Comparison of ENCODE assay signal across 27 mouse cellular contexts in the genomic region with DNA sequence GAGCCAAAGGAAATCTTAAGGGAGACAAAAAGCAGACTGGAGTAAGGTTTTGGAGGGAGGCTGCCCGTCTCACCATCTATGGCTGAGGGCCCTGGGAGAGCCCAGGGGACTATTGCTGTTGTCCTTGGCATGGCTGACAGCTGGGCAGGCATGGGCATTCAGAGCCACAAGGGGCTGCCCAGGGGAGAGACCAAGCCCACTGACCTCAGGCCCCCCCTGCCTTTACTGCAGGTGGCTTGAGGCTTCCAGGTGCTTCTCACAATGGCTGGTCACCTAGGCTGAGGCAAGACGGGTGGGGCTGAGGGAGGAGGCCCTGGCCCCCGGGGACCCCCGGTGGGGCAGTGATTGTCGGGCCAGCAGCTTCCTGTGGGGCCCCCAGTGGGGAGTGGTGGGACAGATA. TPM values are rescaled to one million over a fixed set of nuclear protein-coding genes. Genes with fewer than 3 reads are reported as not detected.
DNase-seq lines count a peak whose midpoint lies in the region; ATAC-seq lines count a peak whose summit lies in the region.
"Had no signal": no experiment of that assay in that cellular context is flagged by ENCODE, and none has a peak within 500 bp of the region (broad histone marks: within the 10 kb centered on the region; RNA-seq: fewer than 3 reads in every experiment).

No protein-coding gene starts in this region.

- H3K36me3 ChIP-seq in heart, embryonic 12.5 days: peaks cover 80% of the 10 kb centered on the region
- H3K36me3 ChIP-seq in neural tube, embryonic 13.5 days: peaks cover 74% of the 10 kb centered on the region
- peaks cover 62% of the 10 kb centered on the region for H3K36me3 ChIP-seq in neural tube, embryonic 15.5 days

- H3K27me3 ChIP-seq in heart, embryonic 12.5 days (replicated peaks): no peaks in the 10 kb centered on the region
- no peaks in the 10 kb centered on the region for H3K27me3 ChIP-seq in neural tube, embryonic 13.5 days
- H3K27me3 ChIP-seq in neural tube, embryonic 15.5 days (replicated peaks): no peaks in the 10 kb centered on the region
- H3K27me3 ChIP-seq: CH12.LX; embryonic facial prominence, embryonic 13.5 days; forebrain, embryonic 12.5 days; forebrain, embryonic 15.5 days; heart, embryonic 15.5 days had no signal

- H3K4me1 ChIP-seq in heart, embryonic 12.5 days (replicated peaks): peaks cover 34% of the 10 kb centered on the region
- H3K4me1 ChIP-seq in neural tube, embryonic 13.5 days (replicated peaks): peaks cover 39% of the 10 kb centered on the region
- peaks cover 40% of the 10 kb centered on the region for H3K4me1 ChIP-seq in neural tube, embryonic 15.5 days

- intact Hi-C loops in heart, postnatal 10 days (cut with DNase I): no loop called here
- intact Hi-C loops in gastrocnemius, postnatal 36 days (cut with DNase I): no loop called here

- H3K9ac ChIP-seq in heart, embryonic 12.5 days: 0 out of 2 replicates have a peak overlapping the region, but pooled peaks have one; percentile 2
- H3K9ac ChIP-seq in neural tube, embryonic 13.5 days: 0 out of 2 replicates have a peak overlapping the region, but pooled peaks have one; percentile 12
- H3K9ac ChIP-seq in neural tube, embryonic 15.5 days (replicated peaks): no peak overlapping the region
- H3K9ac ChIP-seq: forebrain, embryonic 12.5 days; forebrain, embryonic 15.5 days; heart, embryonic 15.5 days; hindbrain, embryonic 14.5 days had no signal

- ATAC-seq in heart, embryonic 12.5 days (ENCODE audit: insufficient number of reproducible peaks, low FRiP score): no peak
- ATAC-seq in neural tube, embryonic 13.5 days (ENCODE audit: low read depth): no peak
- no peak for ATAC-seq in neural tube, embryonic 15.5 days (ENCODE audit: low FRiP score)
- ATAC-seq: forebrain, embryonic 15.5 days; hindbrain, postnatal 0 days; inflammation-experienced regulatory T-cells, adult 6 months; intestine, embryonic 16.5 days had no signal

- H3K4me2 ChIP-seq in heart, embryonic 12.5 days: no peak overlapping the region
- no peak overlapping the region for H3K4me2 ChIP-seq in neural tube, embryonic 13.5 days
- H3K4me2 ChIP-seq in neural tube, embryonic 15.5 days: no peak overlapping the region
- H3K4me2 ChIP-seq: embryonic facial prominence, embryonic 13.5 days; forebrain, embryonic 12.5 days; forebrain, embryonic 15.5 days; heart, embryonic 11.5 days; heart, embryonic 15.5 days; hindbrain, embryonic 14.5 days had no signal

- no peak overlapping the region for H3K27ac ChIP-seq in heart, embryonic 12.5 days (ENCODE audit: poor library complexity, severe bottlenecking)
- H3K27ac ChIP-seq in neural tube, embryonic 13.5 days (replicated peaks): no peak overlapping the region
- no peak overlapping the region for H3K27ac ChIP-seq in neural tube, embryonic 15.5 days (replicated peaks)
- H3K27ac ChIP-seq: embryonic facial prominence, embryonic 10.5 days; embryonic facial prominence, embryonic 13.5 days; forebrain, embryonic 12.5 days; forebrain, embryonic 15.5 days; heart, embryonic 15.5 days; hindbrain, embryonic 14.5 days; hindbrain, postnatal 0 days had no signal

- no peak overlapping the region for H3K4me3 ChIP-seq in heart, embryonic 12.5 days
- no peak overlapping the region for H3K4me3 ChIP-seq in neural tube, embryonic 13.5 days
- no peak overlapping the region for H3K4me3 ChIP-seq in neural tube, embryonic 15.5 days (replicated peaks)
- H3K4me3 ChIP-seq: embryonic facial prominence, embryonic 10.5 days; embryonic facial prominence, embryonic 13.5 days; erythroblast, embryonic 14.5 days; forebrain, embryonic 12.5 days; forebrain, embryonic 15.5 days; heart, embryonic 15.5 days had no signal

- 75% methylated on average over 5 of the region's 5 CpGs for WGBS in heart, embryonic 12.5 days
- WGBS in neural tube, embryonic 13.5 days: 87% methylated on average over 5 of the region's 5 CpGs
- WGBS in neural tube, embryonic 15.5 days: 77% methylated on average over 5 of the region's 5 CpGs

- DNase-seq in cerebellum, adult 9-10 months: peak; percentile 19
- DNase-seq in cerebellum, postnatal 10 days: no peak
- no peak for DNase-seq in heart, postnatal 10 days
- DNase-seq in A20 (ENCODE audit: low read depth, low spot score): peak; percentile 36
- DNase-seq in gastrocnemius, postnatal 36 days: no peak
- DNase-seq: adrenal gland, adult 2 months; adrenal gland, postnatal 14 days; B cell, adult 2 months; cerebellum, adult 11 months; cerebellum, adult 2 months; embryo, embryonic 11 days; gastrocnemius, postnatal 25 days had no signal

- H3K9me3 ChIP-seq in heart, embryonic 12.5 days (replicated peaks): no peaks in the 10 kb centered on the region
- no peaks in the 10 kb centered on the region for H3K9me3 ChIP-seq in neural tube, embryonic 13.5 days
- H3K9me3 ChIP-seq in neural tube, embryonic 15.5 days (replicated peaks): no peaks in the 10 kb centered on the region
- H3K9me3 ChIP-seq: embryonic facial prominence, embryonic 10.5 days; embryonic facial prominence, embryonic 13.5 days; forebrain, embryonic 12.5 days; forebrain, embryonic 15.5 days; heart, embryonic 15.5 days had no signal

RNA-seq across cellular contexts. Expression of gene Arl6ip4, which starts 3.3 kb away (rescaled TPM):
- polyA plus RNA-seq in heart, embryonic 12.5 days (2016; fragmentation: Nextera tagmentation; extraction: Ambion mirVana): 69.7 and 78.8 TPM in 2 replicates
- 10 to 100 TPM; 47.9 to 52.7 TPM for total RNA-seq in heart, postnatal 10 days (2021)
- polyA plus RNA-seq in neural tube, embryonic 13.5 days (2015; fragmentation: Nextera tagmentation; extraction: Ambion mirVana): 79.1 and 81.1 TPM in 2 replicates
- polyA plus RNA-seq in neural tube, embryonic 15.5 days (2015; fragmentation: Nextera tagmentation; extraction: Ambion mirVana): 87.7 and 89.1 TPM in 2 replicates
- 10 to 100 TPM; 42.8 to 47.6 TPM for total RNA-seq in gastrocnemius, postnatal 36 days (2021)

RNA-seq across cellular contexts. Expression of gene Ogfod2, which starts 7.1 kb away (rescaled TPM):
- polyA plus RNA-seq in heart, embryonic 12.5 days (2016; fragmentation: Nextera tagmentation; extraction: Ambion mirVana): 16.1 and 17.0 TPM in 2 replicates
- 10 to 100 TPM; 11.9 to 14.2 TPM for total RNA-seq in heart, postnatal 10 days (2021)
- 34.1 TPM in 2 replicates for polyA plus RNA-seq in neural tube, embryonic 13.5 days (2015; fragmentation: Nextera tagmentation; extraction: Ambion mirVana)
- polyA plus RNA-seq in neural tube, embryonic 15.5 days (2015; fragmentation: Nextera tagmentation; extraction: Ambion mirVana): 39.5 and 43.7 TPM in 2 replicates
- 10 to 100 TPM; 10.5 to 10.6 TPM for total RNA-seq in gastrocnemius, postnatal 36 days (2021)

RNA-seq across cellular contexts. Expression of gene Abcb9, which starts 23.6 kb away (rescaled TPM):
- polyA plus RNA-seq in heart, embryonic 12.5 days (2016; fragmentation: Nextera tagmentation; extraction: Ambion mirVana): 1.6 and 1.7 TPM in 2 replicates
- total RNA-seq in heart, postnatal 10 days (2021): 1 to 10 TPM; 6.5 to 6.7 TPM
- 8.1 and 10.3 TPM in 2 replicates for polyA plus RNA-seq in neural tube, embryonic 13.5 days (2015; fragmentation: Nextera tagmentation; extraction: Ambion mirVana)
- 22.1 and 23.2 TPM in 2 replicates for polyA plus RNA-seq in neural tube, embryonic 15.5 days (2015; fragmentation: Nextera tagmentation; extraction: Ambion mirVana)
- total RNA-seq in gastrocnemius, postnatal 36 days (2021): 1 to 10 TPM; 8.1 to 8.8 TPM

Comparison
In these comparisons a context has a peak if more than half of its experiments do, and no peak if none do; other contexts are left out.
1. DNase-seq: peak in cerebellum, adult 9-10 months (single experiment) and A20 (single experiment); none in cerebellum, postnatal 10 days (0 of 2), heart, postnatal 10 days (0 of 2) and gastrocnemius, postnatal 36 days (0 of 2).